Mouse (Mus musculus) neutrophil, adult 5-6 weeks (primary cell): ENCODE measurements around the gene Gli3. TPM values are rescaled to one million over a fixed set of nuclear protein-coding genes. Genes with fewer than 3 reads are reported as not detected.

Experiments
- ATAC-seq: fragments of 151-379, 151-347 bp; 2 replicates; pipeline ENCODE4 v1.8.0; 2017; ENCODE audit warnings: mild to moderate bottlenecking, moderate TSS enrichment; ENCODE audit not compliant: insufficient number of reproducible peaks, poor library complexity, low FRiP score, severe bottlenecking; ENCODE audit errors: extremely low read depth
- total RNA-seq: library from RNA; stranded (forward); fragments of 200-1000 nt; gene quantifications from 2 replicates; pipeline ENCODE4 v1.2.3, GENCODE M21; 2017

Gli3 gene
- total RNA-seq, 1 experiment from 2014 or later = not detected

GRCm38 (mm10) chr13:15486033-15486891, 23.2 kb downstream of the Gli3 start:
- ATAC-seq = no peak

- no peak for ATAC-seq
These were observed 24.3 kb downstream of the Gli3 start for GRCm38 (mm10) chr13:15487334-15487733.

- no peak for ATAC-seq
These were observed 25.0 kb downstream of the Gli3 start for GRCm38 (mm10) chr13:15488065-15488464.

GRCm38 (mm10) chr13:15495820-15496219, 32.8 kb downstream of the Gli3 start:
- ATAC-seq = no peak

- ATAC-seq = no peak
These were observed 35.3 kb downstream of the Gli3 start for GRCm38 (mm10) chr13:15498338-15498737.

- no peak for ATAC-seq
These were observed 47.9 kb downstream of the Gli3 start for GRCm38 (mm10) chr13:15510925-15511324.

- ATAC-seq = no peak
These were observed 50.1 kb downstream of the Gli3 start for GRCm38 (mm10) chr13:15513114-15513513.

- no peak for ATAC-seq
These were observed 51.0 kb downstream of the Gli3 start for GRCm38 (mm10) chr13:15514082-15514481.

GRCm38 (mm10) chr13:15517048-15517760, 54.2 kb downstream of the Gli3 start:
- no peak for ATAC-seq

GRCm38 (mm10) chr13:15520353-15520752, 57.3 kb downstream of the Gli3 start:
- ATAC-seq = no peak

- ATAC-seq = no peak
These were observed 59.1 kb downstream of the Gli3 start for GRCm38 (mm10) chr13:15522153-15522552.

- ATAC-seq = no peak
These were observed 61.2 kb downstream of the Gli3 start for GRCm38 (mm10) chr13:15524208-15524607.

GRCm38 (mm10) chr13:15526691-15527090, 63.7 kb downstream of the Gli3 start:
- ATAC-seq = no peak

- ATAC-seq = no peak
These were observed 68.5 kb downstream of the Gli3 start for GRCm38 (mm10) chr13:15531568-15531967.

GRCm38 (mm10) chr13:15537206-15537605, 74.2 kb downstream of the Gli3 start:
- ATAC-seq = no peak

GRCm38 (mm10) chr13:15537611-15538010, 74.6 kb downstream of the Gli3 start:
- no peak for ATAC-seq

- no peak for ATAC-seq
These were observed 75.4 kb downstream of the Gli3 start for GRCm38 (mm10) chr13:15538389-15538788.

- no peak for ATAC-seq
These were observed 79.0 kb downstream of the Gli3 start for GRCm38 (mm10) chr13:15542053-15542452.

GRCm38 (mm10) chr13:15543169-15543887, 80.3 kb downstream of the Gli3 start:
- no peak for ATAC-seq
